Mouse (Mus musculus) lung, embryonic 14.5 days (tissue): ENCODE results near the gene Mad2l2. TPM values are rescaled to one million over a fixed set of nuclear protein-coding genes. Genes with fewer than 3 reads are reported as not detected.

ENCODE experiments used
- ATAC-seq: fragments of 200-750 bp; cut with Nextera tagmentation; 2 replicates; pipeline ENCODE4 v1.8.0; 2017; ENCODE audit warnings: mild to moderate bottlenecking, moderate TSS enrichment, moderate library complexity; ENCODE audit not compliant: insufficient read depth
- DNase-seq: peaks from one replicate; pipeline ENCODE4 v3.0.0-alpha.2; 2015
- H3K27ac ChIP-seq: fragments of 300-500 bp; sonication (generic); 2 replicates; pipeline ENCODE4 v1.5.1; 2014; ENCODE audit warnings: low read depth, mild to moderate bottlenecking, moderate library complexity
- H3K27me3 ChIP-seq: fragments of 300-500 bp; sonication (generic); 2 replicates; pipeline ENCODE4 v1.6.1; 2014; ENCODE audit warnings: low read length, control low read depth; ENCODE audit not compliant: insufficient read depth
- H3K36me3 ChIP-seq: fragments of 300-500 bp; sonication (generic); 2 replicates; pipeline ENCODE4 v1.6.1; 2014; ENCODE audit warnings: control low read depth; ENCODE audit not compliant: insufficient read depth
- H3K4me1 ChIP-seq: fragments of 300-500 bp; sonication (generic); 2 replicates; pipeline ENCODE4 v1.6.1; 2014; ENCODE audit warnings: antibody characterized with exemption, control low read depth; ENCODE audit not compliant: insufficient read depth
- H3K4me2 ChIP-seq: fragments of 300-500 bp; sonication (generic); 2 replicates; pipeline ENCODE4 v1.6.1; 2014; ENCODE audit warnings: mild to moderate bottlenecking
- H3K4me3 ChIP-seq: fragments of 300-500 bp; sonication (generic); 2 replicates; pipeline ENCODE4 v1.5.1; 2014; ENCODE audit warnings: low read depth, low read length
- H3K9ac ChIP-seq: fragments of 300-500 bp; sonication (generic); 2 replicates; pipeline ENCODE4 v1.6.1; 2014
- H3K9me3 ChIP-seq: fragments of 300-500 bp; sonication (generic); 2 replicates; pipeline ENCODE4 v1.6.1; 2016; ENCODE audit warnings: low read depth, low read length, control low read depth
- CTCF ChIP-seq: IDR thresholded peaks from 2 replicates; pipeline ENCODE4 v1.5.1; 2016; ENCODE audit warnings: antibody characterized with exemption, low read depth
- WGBS: fragments of 180-500 bp; shearing (Covaris S2); extraction: QIAGEN DNeasy Blood & Tissue Kit; methylation state at CpG from one replicate; pipeline ENCODE4 v1.1.7; 2014; 5-methylcytosine and 5-hydroxymethylcytosine counted together
- polyA plus RNA-seq: library from polyadenylated mRNA; unstranded; fragments of >200 nt; fragmentation: Nextera tagmentation; extraction: Ambion mirVana; gene quantifications from 2 replicates; pipeline ENCODE4 v1.2.1, GENCODE M21; 2014

The Mad2l2 gene
- polyA plus RNA-seq, 1 experiment from 2014 or later: 61.1 TPM

DNA sequence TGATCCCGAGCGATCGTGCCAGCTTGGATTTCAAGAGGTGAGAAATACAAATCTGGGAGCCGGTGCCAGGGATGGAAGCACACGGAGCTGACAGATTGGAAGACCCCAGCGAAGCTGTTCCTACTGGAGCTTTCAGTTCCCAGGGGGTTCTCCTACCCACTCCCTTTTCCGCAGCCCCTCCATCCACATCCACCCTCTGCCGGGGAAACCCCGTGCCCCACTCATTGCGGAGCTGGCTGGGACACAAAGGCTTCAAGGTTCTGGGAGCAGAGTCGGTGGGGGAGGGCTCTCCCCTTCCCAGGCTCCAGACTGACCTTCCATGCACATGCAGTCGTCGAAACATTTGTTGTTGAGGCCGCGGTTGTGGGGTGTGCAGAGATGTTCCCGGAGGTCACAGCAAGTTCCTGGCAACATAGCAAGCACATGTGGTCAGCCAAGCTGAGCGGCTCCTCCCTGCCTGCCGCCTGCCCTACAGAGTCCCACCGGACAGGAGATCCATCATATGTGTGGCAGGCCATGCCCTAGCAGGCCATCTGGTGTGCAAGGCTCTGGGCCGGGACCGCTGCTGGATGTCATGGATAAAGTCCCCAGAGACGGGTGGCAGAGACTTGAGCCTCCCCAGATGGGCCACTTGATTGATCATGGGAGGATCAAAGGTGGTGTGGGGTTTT lies 22.4 kb upstream of the Mad2l2 start:
- Histone ChIP-seq H3K36me3 (no peaks in the 10 kb centered on the region), H3K4me2 (peak overlapping the region; percentile 23; the same call in 1 of the 2 replicates), H3K27me3 (no peaks in the 10 kb centered on the region), H3K9me3 (no peaks in the 10 kb centered on the region), H3K4me1 (peaks cover 9% of the 10 kb centered on the region; the same call in 1 of the 2 replicates), H3K9ac (no peak overlapping the region), H3K4me3 (no peak overlapping the region), H3K27ac (no peak overlapping the region)
- peak; percentile 65 for ATAC-seq
- 20% methylated on average over 22 of the region's 22 CpGs for WGBS
- TF ChIP-seq CTCF: no peak
- peak; percentile 48 for DNase-seq

DNA sequence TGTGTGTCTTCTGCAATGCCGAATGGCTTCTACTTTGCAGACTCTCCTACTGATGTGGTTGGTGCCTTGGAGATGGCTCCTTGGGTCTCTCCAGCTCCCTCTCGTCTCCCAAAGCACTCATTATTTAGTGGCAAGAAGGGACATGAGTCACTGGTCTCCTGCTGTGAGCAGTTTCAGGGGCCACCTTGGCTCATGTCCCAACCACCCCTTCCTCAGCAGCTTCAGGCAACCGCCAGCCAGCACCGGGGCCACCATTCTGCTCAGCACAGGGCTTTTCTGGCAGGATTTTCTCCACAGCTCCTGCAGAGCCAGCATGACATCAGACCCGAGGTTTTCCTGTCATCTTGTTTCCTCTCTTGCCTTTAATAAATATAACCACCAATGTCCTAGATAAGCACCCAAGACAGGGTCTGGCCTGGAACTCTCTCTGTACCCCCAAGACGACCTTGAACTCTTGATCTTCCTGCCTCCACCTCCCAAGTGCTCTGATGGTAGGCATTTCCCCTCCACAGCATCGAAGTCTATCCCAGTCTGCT lies 21.6 kb upstream of the Mad2l2 start:
- Histone ChIP-seq H3K4me3 (no peak overlapping the region), H3K27ac (no peak overlapping the region), H3K9ac (no peak overlapping the region), H3K36me3 (no peaks in the 10 kb centered on the region), H3K9me3 (no peaks in the 10 kb centered on the region), H3K4me2 (no peak overlapping the region), H3K27me3 (no peaks in the 10 kb centered on the region), H3K4me1 (peaks cover 9% of the 10 kb centered on the region; the same call in 1 of the 2 replicates)
- ATAC-seq: no peak
- DNase-seq: no peak
- TF ChIP-seq CTCF: no peak
- WGBS: 30% methylated on average over 7 of the region's 7 CpGs

DNA sequence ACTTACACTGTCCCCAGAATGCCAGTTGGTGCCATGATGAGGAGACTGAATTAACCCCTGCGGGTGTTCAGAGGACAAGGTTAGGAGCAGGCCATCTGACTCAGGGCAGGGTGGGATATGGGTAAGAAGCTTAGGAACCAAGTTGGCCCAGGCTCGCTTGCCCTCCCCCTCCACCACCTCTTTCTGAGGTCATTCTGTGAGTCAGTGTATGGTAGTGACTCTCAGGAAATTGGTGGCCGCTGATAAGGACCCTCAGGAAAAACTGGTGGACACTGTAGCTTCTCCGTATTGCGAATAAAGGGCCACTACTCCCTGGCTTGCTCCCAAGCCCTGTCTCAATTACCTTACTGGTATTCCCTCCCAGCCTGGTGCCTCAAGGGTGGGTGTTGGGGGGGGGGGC lies 21.0 kb upstream of the Mad2l2 start:
- DNase-seq (no peak), ATAC-seq (no peak)
- no peaks in the 10 kb centered on the region for H3K36me3 ChIP-seq
- no peak overlapping the region for H3K9ac ChIP-seq
- no peaks in the 10 kb centered on the region for H3K9me3 ChIP-seq
- no peak overlapping the region for H3K27ac ChIP-seq
- no peak overlapping the region for H3K4me3 ChIP-seq
- no peaks in the 10 kb centered on the region for H3K27me3 ChIP-seq
- no peak overlapping the region for H3K4me2 ChIP-seq
- 66% methylated on average over 5 of the region's 5 CpGs for WGBS
- H3K4me1 ChIP-seq: peaks cover 9% of the 10 kb centered on the region; the same call in 1 of the 2 replicates
- TF ChIP-seq CTCF: no peak

DNA sequence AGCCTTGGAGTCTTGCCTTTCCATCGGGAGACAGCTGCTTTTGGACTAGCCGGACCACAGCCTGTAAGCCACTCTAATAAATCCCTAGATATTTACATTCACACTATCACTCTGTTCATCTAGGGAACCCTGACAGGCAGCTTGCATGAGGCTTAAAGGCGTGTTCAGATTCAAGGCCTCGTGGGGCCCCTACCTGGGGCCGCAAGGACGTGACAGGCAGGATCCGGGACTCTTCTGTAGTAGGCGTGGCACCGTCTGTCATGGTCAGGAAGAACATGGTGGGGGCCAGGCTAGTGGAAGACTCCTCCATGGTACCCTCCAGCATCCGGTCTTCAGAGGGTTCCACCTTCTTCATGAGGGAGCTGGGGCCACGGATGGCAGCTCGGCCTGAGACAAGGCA lies 17.7 kb upstream of the Mad2l2 start:
- TF ChIP-seq CTCF: no peak
- Histone ChIP-seq H3K36me3 (no peaks in the 10 kb centered on the region), H3K4me2 (no peak overlapping the region), H3K9me3 (no peaks in the 10 kb centered on the region), H3K27ac (no peak overlapping the region), H3K9ac (no peak overlapping the region), H3K4me1 (peaks cover 9% of the 10 kb centered on the region; the same call in 1 of the 2 replicates), H3K4me3 (no peak overlapping the region), H3K27me3 (no peaks in the 10 kb centered on the region)
- no peak for ATAC-seq
- DNase-seq: no peak
- 74% methylated on average over 12 of the region's 12 CpGs for WGBS

DNA sequence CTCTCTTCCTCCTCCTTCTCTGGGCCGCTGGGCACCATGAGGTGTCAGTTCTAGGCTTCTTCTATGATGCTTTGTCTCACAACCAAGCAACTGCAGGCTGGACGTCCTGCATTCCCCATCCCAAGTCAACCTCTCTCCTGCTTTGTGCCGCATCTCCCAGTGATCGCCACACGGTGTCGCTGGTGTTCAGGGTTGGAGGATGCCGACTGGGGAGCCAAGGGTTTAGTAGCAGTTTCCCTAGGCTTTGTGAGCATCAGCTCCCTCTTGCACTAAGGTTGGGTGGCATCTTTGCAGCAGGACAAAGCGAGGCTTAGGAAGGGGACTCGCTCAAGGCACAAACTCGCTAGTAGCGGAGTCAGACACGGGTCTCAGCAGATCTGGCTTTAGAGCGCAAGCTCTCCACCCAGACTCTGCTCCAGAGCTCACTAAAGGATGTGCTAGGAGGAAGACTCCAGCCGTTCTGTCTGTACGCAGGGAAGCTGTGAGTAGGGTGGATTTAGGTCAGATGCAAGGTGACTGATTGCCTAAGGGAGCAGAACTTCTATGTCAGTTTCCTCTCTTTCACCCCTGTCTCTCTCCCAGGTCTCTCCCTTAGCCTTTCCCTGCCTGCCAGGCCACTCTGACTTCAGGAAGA lies 15.3 kb upstream of the Mad2l2 start:
- DNase-seq (peak; percentile 91), ATAC-seq (peak; percentile 74)
- no peaks in the 10 kb centered on the region for H3K9me3 ChIP-seq
- H3K4me1 ChIP-seq: no peaks in the 10 kb centered on the region
- H3K36me3 ChIP-seq: no peaks in the 10 kb centered on the region
- TF ChIP-seq CTCF: peak; percentile 99
- no peak overlapping the region for H3K4me3 ChIP-seq
- H3K4me2 ChIP-seq: no peak overlapping the region
- 6% methylated on average over 15 of the region's 15 CpGs for WGBS
- H3K9ac ChIP-seq: no peak overlapping the region
- H3K27ac ChIP-seq: no peak overlapping the region
- H3K27me3 ChIP-seq: no peaks in the 10 kb centered on the region

DNA sequence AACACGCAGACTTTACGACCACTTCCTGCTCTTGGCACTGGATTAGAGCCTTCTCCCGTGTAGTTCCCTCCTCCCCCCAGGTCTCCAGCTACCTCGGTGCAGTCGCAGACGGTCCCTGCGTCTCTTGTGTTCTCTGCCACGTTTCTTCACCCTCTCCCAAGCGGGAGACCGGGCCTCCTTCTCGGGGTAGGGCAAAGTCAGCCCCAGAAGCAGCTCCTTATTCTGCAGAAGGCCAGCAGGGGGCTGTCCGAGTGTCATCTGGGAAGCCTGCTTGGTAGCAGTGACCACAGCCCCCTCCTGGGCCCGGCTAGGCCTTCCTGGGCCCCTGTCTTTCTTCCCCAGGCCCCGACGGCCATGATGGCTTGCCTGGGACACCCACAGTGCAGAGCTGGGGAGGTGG lies 14.7 kb upstream of the Mad2l2 start:
- no peaks in the 10 kb centered on the region for H3K4me1 ChIP-seq
- no peak overlapping the region for H3K4me2 ChIP-seq
- no peaks in the 10 kb centered on the region for H3K9me3 ChIP-seq
- 5% methylated on average over 15 of the region's 15 CpGs for WGBS
- peak; percentile 42; the same call in 1 of the 2 replicates for ATAC-seq
- peak; percentile 68 for DNase-seq
- H3K4me3 ChIP-seq: no peak overlapping the region
- no peak overlapping the region for H3K9ac ChIP-seq
- no peaks in the 10 kb centered on the region for H3K36me3 ChIP-seq
- H3K27me3 ChIP-seq: no peaks in the 10 kb centered on the region
- TF ChIP-seq CTCF: peak; percentile 70
- H3K27ac ChIP-seq: no peak overlapping the region

DNA sequence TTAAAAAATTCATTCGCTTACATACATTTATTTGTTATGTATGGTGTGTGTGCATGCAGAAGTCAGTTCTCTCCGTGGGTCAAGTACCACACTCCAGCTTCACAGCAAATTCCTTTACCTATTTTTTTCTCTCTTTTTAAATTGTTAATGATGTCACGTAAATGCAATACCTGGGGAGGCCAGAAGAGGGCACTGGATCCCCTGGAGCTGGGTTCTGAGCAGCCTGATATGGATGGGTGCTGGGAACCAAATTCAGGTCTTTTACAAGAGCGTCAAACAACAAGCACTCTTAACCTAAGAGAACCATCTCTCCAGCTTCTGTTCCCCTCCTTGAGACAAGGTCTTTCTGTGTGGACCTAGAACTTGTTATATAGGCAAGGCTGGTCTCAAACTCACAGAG lies 13.5 kb upstream of the Mad2l2 start:
- Histone ChIP-seq H3K27ac (no peak overlapping the region), H3K27me3 (no peaks in the 10 kb centered on the region), H3K4me3 (no peak overlapping the region), H3K9ac (no peak overlapping the region), H3K4me2 (no peak overlapping the region), H3K4me1 (no peaks in the 10 kb centered on the region), H3K9me3 (no peaks in the 10 kb centered on the region), H3K36me3 (no peaks in the 10 kb centered on the region)
- TF ChIP-seq CTCF: peak; percentile 42
- no peak for ATAC-seq
- no peak for DNase-seq
- WGBS: 72% methylated on average over 4 of the region's 4 CpGs
